ENCODE assay signal across 8 mouse cellular contexts in genomic region chr12:86884197-86885058, GRCm38 (mm10). TPM values are rescaled to one million over a fixed set of nuclear protein-coding genes. Genes with fewer than 3 reads are reported as not detected.
DNase-seq lines count a peak whose midpoint lies in the region; ATAC-seq and TF ChIP-seq lines count a peak whose summit lies in the region.

TSS of gene Irf2bpl (minus strand) at chr12:86884798.

- peak within 1 kb of the TSS; percentile 99 for H3K9ac ChIP-seq in embryonic facial prominence, embryonic 13.5 days
- H3K9ac ChIP-seq in limb, embryonic 14.5 days (ENCODE audit: low read depth, low read length, severe bottlenecking), result peak within 1 kb of the TSS; percentile 93
- peak within 1 kb of the TSS; percentile 100 for H3K9ac ChIP-seq in midbrain, postnatal 0 days (replicated peaks; ENCODE audit: low read length, poor library complexity, severe bottlenecking)

- peak; percentile 89 for ATAC-seq in embryonic facial prominence, embryonic 13.5 days (ENCODE audit: insufficient number of reproducible peaks, insufficient read depth, low FRiP score, low TSS enrichment, low read depth)
- peak; percentile 91 for ATAC-seq in limb, embryonic 14.5 days (ENCODE audit: low FRiP score, low read depth)
- ATAC-seq in midbrain, postnatal 0 days (ENCODE audit: low FRiP score), result peak; percentile 92

- peak within 1 kb of the TSS; percentile 100 for H3K27ac ChIP-seq in embryonic facial prominence, embryonic 13.5 days
- peak within 1 kb of the TSS; percentile 97 for H3K27ac ChIP-seq in limb, embryonic 14.5 days (replicated peaks; ENCODE audit: low read depth, low read length)
- peak within 1 kb of the TSS; percentile 99 for H3K27ac ChIP-seq in midbrain, postnatal 0 days (ENCODE audit: low read depth, low read length)

- peaks cover 68% of the 10 kb centered on the region for H3K4me1 ChIP-seq in embryonic facial prominence, embryonic 13.5 days
- H3K4me1 ChIP-seq in limb, embryonic 14.5 days (ENCODE audit: control insufficient read depth, insufficient read depth, low read length), result peaks cover 47% of the 10 kb centered on the region
- H3K4me1 ChIP-seq in midbrain, postnatal 0 days (ENCODE audit: insufficient read depth, low read length), result peaks cover 30% of the 10 kb centered on the region

- H3K36me3 ChIP-seq in embryonic facial prominence, embryonic 13.5 days, result peaks cover 18% of the 10 kb centered on the region
- peaks cover 15% of the 10 kb centered on the region for H3K36me3 ChIP-seq in limb, embryonic 14.5 days (ENCODE audit: control insufficient read depth, insufficient read depth, low read length)
- peaks cover 3% of the 10 kb centered on the region; the same call in 1 of the 2 replicates for H3K36me3 ChIP-seq in midbrain, postnatal 0 days (ENCODE audit: insufficient read depth, low read length)

- TF ChIP-seq CTCF in midbrain, postnatal 0 days (IDR thresholded peaks at IDR 0.05), result peak; percentile 6

- under 1% methylated on average over 79 of the region's 82 CpGs for WGBS in embryonic facial prominence, embryonic 13.5 days
- WGBS in limb, embryonic 14.5 days, result 2% methylated on average over 44 of the region's 82 CpGs
- WGBS in midbrain, postnatal 0 days, result under 1% methylated on average over 46 of the region's 82 CpGs

- H3K4me2 ChIP-seq in embryonic facial prominence, embryonic 13.5 days, result peak within 1 kb of the TSS; percentile 97
- H3K4me2 ChIP-seq in limb, embryonic 14.5 days (replicated peaks; ENCODE audit: low read depth, low read length, severe bottlenecking), result peak within 1 kb of the TSS; percentile 98
- H3K4me2 ChIP-seq in midbrain, postnatal 0 days (ENCODE audit: low read depth, low read length, poor library complexity, severe bottlenecking), result peak within 1 kb of the TSS; percentile 90

- H3K9me3 ChIP-seq in embryonic facial prominence, embryonic 13.5 days, result no peaks in the 10 kb centered on the region
- no peaks in the 10 kb centered on the region for H3K9me3 ChIP-seq in limb, embryonic 14.5 days (ENCODE audit: control insufficient read depth, low read length)
- H3K9me3 ChIP-seq in midbrain, postnatal 0 days (ENCODE audit: low read length), result no peaks in the 10 kb centered on the region

- DNase-seq in 416B (ENCODE audit: low read depth), result peak; percentile 99
- peak; percentile 100 for DNase-seq in adrenal gland, postnatal 25 days
- peak; percentile 99 for DNase-seq in heart, adult 8-10 months (ENCODE audit: low spot score)
- DNase-seq in kidney, adult 8-10 months, result peak; percentile 99
- DNase-seq in limb, embryonic 14.5 days (ENCODE audit: low spot score), result peak; percentile 100
- DNase-seq in midbrain, postnatal 0 days (ENCODE audit: low spot score), result peak; percentile 99
- peak; percentile 83 to 90 for DNase-seq in spleen, postnatal 14 days (ENCODE audit: low spot score in 2 of 2)

- peak within 1 kb of the TSS; percentile 91 for H3K4me3 ChIP-seq in embryonic facial prominence, embryonic 13.5 days
- H3K4me3 ChIP-seq in limb, embryonic 14.5 days (replicated peaks; ENCODE audit: low read length), result peak within 1 kb of the TSS; percentile 97
- H3K4me3 ChIP-seq in midbrain, postnatal 0 days (ENCODE audit: low read depth, low read length), result peak within 1 kb of the TSS; percentile 92

- peak; percentile 89; the same call in 1 of the 2 replicates for TF ChIP-seq POLR2A in limb, embryonic 14.5 days (IDR thresholded peaks at IDR 0.05; ENCODE audit: borderline replicate concordance, extremely low read depth, insufficient read depth, insufficient read length)

- no peaks in the 10 kb centered on the region for H3K27me3 ChIP-seq in embryonic facial prominence, embryonic 13.5 days
- H3K27me3 ChIP-seq in limb, embryonic 14.5 days (ENCODE audit: control insufficient read depth, insufficient read depth, low read length), result no peaks in the 10 kb centered on the region
- no peaks in the 10 kb centered on the region for H3K27me3 ChIP-seq in midbrain, postnatal 0 days (ENCODE audit: insufficient read depth, low read length)

RNA-seq across cellular contexts. Expression of gene Irf2bpl, which starts in this region (rescaled TPM):
- 65.4 and 74.6 TPM in 2 replicates for total RNA-seq in adrenal gland, postnatal 25 days (2021)
- polyA plus RNA-seq in embryonic facial prominence, embryonic 13.5 days (2015; fragmentation: Nextera tagmentation; extraction: Ambion mirVana), result 36.5 and 37.7 TPM in 2 replicates
- 10 to 100 TPM; 26.2 to 30.4 (median 27.8) TPM for total RNA-seq in heart, adult 8-10 months (2022)
- 37.1 and 50.8 TPM in 2 replicates for polyA plus RNA-seq in limb, embryonic 14.5 days (2012; rRNA removed)
- 33.9 and 37.0 TPM in 2 replicates for polyA plus RNA-seq in limb, embryonic 14.5 days (2014; fragmentation: Nextera tagmentation; extraction: Ambion mirVana)
- 171 and 191 TPM in 2 replicates for total RNA-seq in midbrain, postnatal 0 days (2014; rRNA removed)
- polyA plus RNA-seq in midbrain, postnatal 0 days (2015; fragmentation: Nextera tagmentation; extraction: Ambion mirVana), result 74.2 and 86.2 TPM in 2 replicates

Comparison
In these comparisons a context has a peak if more than half of its experiments do, and no peak if none do; other contexts are left out.
1. Peak in every context shown above with its lines: DNase-seq, ATAC-seq, H3K4me3 ChIP-seq and H3K27ac ChIP-seq.